Mouse (Mus musculus) liver, embryonic 12.5 days (tissue): Measurements from ENCODE around the gene Gm21616. TPM values are rescaled to one million over a fixed set of nuclear protein-coding genes. Genes with fewer than 3 reads are reported as not detected.
"Not testable (repeated sequence)": the region's sequence is repeated elsewhere in the genome, so short reads cannot be mapped to it uniquely, and the experiment has no call there.

Source experiments
- ATAC-seq: fragments of 200-750 bp; cut with Nextera tagmentation; 2 replicates; pipeline ENCODE4 v1.8.0; 2017; ENCODE audit warnings: moderate number of reproducible peaks, mild to moderate bottlenecking, moderate library complexity
- H3K27ac ChIP-seq: fragments of 300-500 bp; sonication (generic); 2 replicates; pipeline ENCODE4 v1.5.1; 2016; ENCODE audit warnings: mild to moderate bottlenecking
- H3K27me3 ChIP-seq: fragments of 300-500 bp; sonication (generic); replicated peaks from 2 replicates; pipeline ENCODE4 v1.6.1; 2016; ENCODE audit warnings: mild to moderate bottlenecking, moderate library complexity
- H3K36me3 ChIP-seq: fragments of 300-500 bp; sonication (generic); 2 replicates; pipeline ENCODE4 v1.6.1; 2016; ENCODE audit warnings: mild to moderate bottlenecking, moderate library complexity
- H3K4me1 ChIP-seq: fragments of 300-500 bp; sonication (generic); 2 replicates; pipeline ENCODE4 v1.6.1; 2016
- H3K4me2 ChIP-seq: fragments of 300-500 bp; sonication (generic); 2 replicates; pipeline ENCODE4 v1.6.1; 2016; ENCODE audit warnings: mild to moderate bottlenecking, moderate library complexity
- H3K4me3 ChIP-seq: fragments of 300-500 bp; sonication (generic); 2 replicates; pipeline ENCODE4 v1.5.1; 2016; ENCODE audit warnings: mild to moderate bottlenecking, moderate library complexity
- H3K9ac ChIP-seq: fragments of 300-500 bp; sonication (generic); 2 replicates; pipeline ENCODE4 v1.6.1; 2016; ENCODE audit warnings: mild to moderate bottlenecking, moderate library complexity
- H3K9me3 ChIP-seq: fragments of 300-500 bp; sonication (generic); replicated peaks from 2 replicates; pipeline ENCODE4 v1.6.1; 2016; ENCODE audit warnings: mild to moderate bottlenecking, moderate library complexity
- WGBS: fragments of 180-500 bp; shearing (Covaris S2); methylation state at CpG from one replicate; pipeline ENCODE4 v1.1.7; 2016; ENCODE audit not compliant: insufficient replicate concordance; 5-methylcytosine and 5-hydroxymethylcytosine counted together
- polyA plus RNA-seq: library from polyadenylated mRNA; unstranded; fragments of >200 nt; fragmentation: Nextera tagmentation; extraction: Ambion mirVana; gene quantifications from 2 replicates; pipeline ENCODE4 v1.2.1, GENCODE M21; 2016

Gm21616 gene
- not detected in 2 replicates for polyA plus RNA-seq

DNA sequence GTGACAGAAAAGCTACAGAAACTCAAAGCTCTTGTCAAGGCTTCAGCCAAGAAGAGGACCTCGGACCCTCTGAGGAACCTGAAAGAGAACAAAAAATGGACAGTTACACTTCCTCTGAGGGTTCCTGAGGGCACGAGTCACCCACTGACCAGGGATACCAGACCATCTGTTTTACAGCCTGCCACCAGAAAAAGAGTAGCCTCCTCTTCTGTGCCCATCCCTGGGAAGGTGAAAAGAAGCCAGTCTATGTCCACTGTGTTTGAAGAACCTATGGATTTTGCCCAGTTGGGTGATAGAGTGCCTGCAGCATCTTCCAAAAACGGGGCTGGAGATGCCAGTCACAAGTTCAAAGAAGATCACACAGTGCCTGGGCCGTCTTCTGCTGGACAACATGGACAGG lies at the start of gene Gm21616:
Gm21616 (plus strand) TSS at position 301 of the 400 bp plus-strand sequence.
- not testable (repeated sequence) for H3K27me3 ChIP-seq, H3K9ac ChIP-seq, H3K9me3 ChIP-seq, H3K36me3 ChIP-seq, H3K4me1 ChIP-seq, H3K27ac ChIP-seq, H3K4me3 ChIP-seq, ATAC-seq, H3K4me2 ChIP-seq
- WGBS, result no CpG with 5 or more reads among the region's 4 CpGs
